Mouse (Mus musculus) embryonic fibroblast, embryonic 13.5 days (primary cell): ENCODE data around the gene Fam163a.

Experiments used
- CTCF ChIP-seq: IDR thresholded peaks from 2 replicates; pipeline ENCODE4 v1.5.1; 2011; ENCODE audit warnings: mild to moderate bottlenecking, control low read depth, low read length, moderate library complexity, borderline replicate concordance; ENCODE audit not compliant: insufficient read depth
- POLR2A ChIP-seq: IDR thresholded peaks from 2 replicates; pipeline ENCODE4 v1.6.1; 2011; ENCODE audit warnings: low read depth, mild to moderate bottlenecking, control low read depth, low read length, moderate library complexity

- TF ChIP-seq CTCF (no peak), POLR2A (no peak)
Observed at GRCm38 (mm10) chr1:156111728-156112127, 93.1 kb downstream of the Fam163a start.
